Mouse (Mus musculus) olfactory bulb, adult 2 months (tissue): ENCODE measurements around the gene Mybl2.

Experiments
- CTCF ChIP-seq: fragments of 200-500 bp; IDR thresholded peaks from 2 replicates; pipeline ENCODE4 v1.5.1; 2012; ENCODE audit warnings: low read depth, mild to moderate bottlenecking, low read length, moderate library complexity; ENCODE audit not compliant: insufficient read depth
- POLR2A ChIP-seq: fragments of 200-500 bp; IDR thresholded peaks from 2 replicates; pipeline ENCODE4 v1.6.1; 2012; ENCODE audit warnings: mild to moderate bottlenecking, low read depth, low read length, moderate library complexity; ENCODE audit not compliant: insufficient read depth

- TF ChIP-seq CTCF (no peak), POLR2A (no peak)
These were observed 7.6 kb downstream of the Mybl2 start for GRCm38 (mm10) chr2:163062119-163062508.
